Mouse (Mus musculus) spleen, postnatal 14 days (tissue): ENCODE results near the gene Plrg1.
A peak's percentile ranks its signal among the peaks of the same experiment; 100 is the strongest.

Experiments
- DNase-seq, 2 experiments: peaks; one replicate each; pipeline ENCODE4 v3.0.0; 2021 to 2022; ENCODE audit warnings: low spot score in 2 of 2

Gene Plrg1

DNA sequence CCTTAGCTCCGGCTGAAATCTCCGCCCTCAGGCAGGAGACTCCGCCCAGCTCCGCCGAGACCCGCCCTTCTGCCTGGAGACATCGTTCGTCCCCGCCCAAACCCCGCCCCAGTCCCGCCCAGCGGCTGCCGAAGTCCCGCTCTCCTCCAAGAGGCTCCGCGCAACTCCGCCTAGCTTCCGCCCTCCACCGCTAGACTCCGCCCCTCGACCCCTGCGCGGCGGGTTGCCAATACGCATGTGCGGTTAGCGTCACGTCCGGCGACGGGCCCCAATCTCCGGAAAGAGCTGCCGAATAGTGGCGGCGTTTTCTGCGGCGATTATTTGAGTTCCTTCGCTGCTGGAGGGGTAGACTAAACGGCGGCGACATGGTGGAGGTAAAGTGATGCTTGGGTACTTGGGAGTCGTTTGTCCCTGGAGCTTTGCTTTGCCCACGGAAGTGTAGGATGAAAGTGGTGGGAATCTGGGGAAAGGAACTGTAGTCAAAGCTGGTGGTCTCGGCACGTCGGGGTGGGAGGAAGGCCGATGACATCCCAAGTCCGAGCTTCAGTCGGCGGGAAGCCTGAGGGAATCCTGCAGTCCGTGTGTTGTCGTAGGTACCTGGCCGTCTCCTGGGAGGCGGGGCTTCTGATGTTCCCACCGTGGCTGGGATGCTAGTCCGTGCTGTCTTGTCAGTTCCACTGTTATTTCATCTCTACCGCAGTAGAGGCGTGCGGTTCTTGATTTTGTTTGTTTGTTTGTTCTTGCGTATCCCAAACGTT is at the start of gene Plrg1:
Gene Plrg1 (plus strand): TSS at position 242 of the 758 bp plus-strand sequence.
- DNase-seq = peak; percentile 99

DNA sequence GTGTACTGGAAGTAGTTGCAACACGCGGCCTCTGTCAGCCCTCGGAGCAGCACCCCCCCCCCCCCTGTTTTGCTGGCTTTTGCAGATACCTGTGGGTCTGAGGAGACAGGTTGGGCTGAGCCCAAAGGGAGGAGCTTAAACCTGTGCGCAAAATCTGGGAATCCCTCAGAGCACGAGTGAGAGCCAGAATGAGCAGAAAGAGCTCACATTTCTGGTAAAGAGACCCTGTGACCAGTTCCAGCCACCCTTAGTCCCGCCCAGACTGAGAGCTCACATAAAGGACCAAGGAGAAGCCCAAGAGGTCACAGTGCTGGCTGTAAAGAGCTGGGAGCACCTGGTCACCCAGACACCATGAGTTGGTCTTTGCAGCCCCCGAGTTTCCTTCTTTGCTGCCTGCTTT is 47.8 kb upstream of the Plrg1 start, which contains the start of gene Fgg:
Gene Fgg (plus strand): TSS at position 168 of the 400 bp plus-strand sequence.
- no peak for DNase-seq

DNA sequence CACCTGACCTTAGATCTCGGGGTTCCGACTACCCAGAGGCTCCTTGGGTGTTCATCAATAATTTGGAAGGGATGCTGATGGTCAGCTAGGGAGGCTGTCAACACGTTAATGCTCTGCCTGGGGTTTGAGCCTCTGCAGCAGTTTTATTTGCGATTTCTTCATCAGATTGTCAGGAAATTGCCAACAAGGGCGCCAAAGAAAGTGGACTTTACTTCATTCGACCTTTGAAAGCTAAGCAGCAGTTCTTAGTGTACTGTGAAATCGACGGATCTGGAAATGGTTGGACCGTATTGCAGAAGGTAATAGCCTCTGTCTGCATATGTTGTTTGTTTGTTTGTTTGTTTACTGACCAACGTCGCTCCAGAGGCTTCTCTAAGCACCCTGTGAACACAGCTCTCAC is 45.0 kb upstream of the Plrg1 start:
- no peak for DNase-seq

DNA sequence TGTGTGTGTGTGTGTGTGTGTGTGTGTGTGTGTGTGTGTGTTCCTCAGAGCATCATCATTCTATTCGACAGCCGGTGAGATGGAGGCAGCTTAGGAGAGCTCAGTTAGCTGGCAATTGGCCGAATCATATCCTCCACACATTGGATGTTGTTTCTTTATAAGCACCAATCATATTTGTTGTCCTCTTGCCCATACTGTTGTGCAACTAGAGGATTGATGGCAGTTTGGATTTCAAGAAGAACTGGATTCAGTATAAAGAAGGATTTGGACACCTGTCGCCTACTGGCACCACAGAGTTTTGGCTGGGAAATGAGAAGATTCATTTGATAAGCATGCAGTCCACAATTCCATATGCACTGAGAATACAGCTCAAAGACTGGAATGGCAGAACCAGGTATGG is 44.2 kb upstream of the Plrg1 start:
- DNase-seq = no peak

DNA sequence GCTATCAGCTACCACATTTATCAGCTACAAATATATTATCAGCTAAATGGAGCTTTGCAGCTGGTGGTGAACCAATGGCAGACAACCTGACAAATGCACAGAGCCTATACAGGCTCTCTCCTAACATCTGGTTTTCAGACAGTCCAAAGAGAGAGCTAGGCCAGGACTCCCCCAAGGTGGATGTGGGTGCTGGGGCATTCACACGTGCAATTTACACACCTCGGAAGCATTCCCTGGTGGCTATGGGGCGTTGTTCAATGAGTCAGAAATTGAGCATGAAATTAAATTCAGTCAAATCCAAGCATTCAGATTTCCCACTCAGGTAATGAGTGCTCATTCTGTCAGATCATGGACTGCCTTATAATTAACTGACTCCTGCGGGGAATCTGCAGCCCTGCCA is 43.8 kb upstream of the Plrg1 start:
- DNase-seq = no peak

DNA sequence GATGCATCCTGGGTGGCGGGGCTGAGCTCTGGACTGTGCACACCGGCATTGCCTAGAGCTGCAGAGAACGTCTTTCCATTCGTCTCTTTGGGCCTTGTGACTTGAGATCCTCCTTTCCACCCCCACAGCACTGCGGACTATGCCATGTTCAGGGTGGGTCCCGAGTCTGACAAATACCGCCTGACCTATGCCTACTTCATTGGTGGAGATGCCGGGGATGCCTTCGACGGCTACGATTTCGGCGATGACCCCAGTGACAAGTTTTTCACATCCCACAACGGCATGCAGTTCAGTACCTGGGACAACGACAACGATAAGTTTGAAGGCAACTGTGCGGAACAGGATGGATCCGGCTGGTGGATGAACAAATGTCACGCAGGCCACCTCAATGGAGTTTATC is 42.7 kb upstream of the Plrg1 start:
- DNase-seq = no peak

DNA sequence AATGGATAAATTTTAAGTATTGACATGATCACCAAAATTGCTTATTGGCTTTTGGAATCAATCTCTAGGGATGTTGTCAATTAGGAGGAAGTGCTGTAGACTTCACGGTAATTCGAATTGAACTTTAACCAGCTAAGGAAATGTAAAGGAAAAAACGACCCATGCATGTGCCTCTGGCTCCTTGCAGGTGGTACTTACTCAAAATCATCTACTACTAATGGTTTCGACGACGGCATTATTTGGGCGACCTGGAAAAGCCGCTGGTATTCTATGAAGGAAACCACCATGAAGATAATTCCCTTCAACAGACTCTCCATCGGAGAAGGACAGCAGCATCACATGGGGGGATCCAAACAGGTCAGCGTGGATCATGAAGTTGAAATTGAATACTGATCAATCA is 41.4 kb upstream of the Plrg1 start:
- DNase-seq = no peak

DNA sequence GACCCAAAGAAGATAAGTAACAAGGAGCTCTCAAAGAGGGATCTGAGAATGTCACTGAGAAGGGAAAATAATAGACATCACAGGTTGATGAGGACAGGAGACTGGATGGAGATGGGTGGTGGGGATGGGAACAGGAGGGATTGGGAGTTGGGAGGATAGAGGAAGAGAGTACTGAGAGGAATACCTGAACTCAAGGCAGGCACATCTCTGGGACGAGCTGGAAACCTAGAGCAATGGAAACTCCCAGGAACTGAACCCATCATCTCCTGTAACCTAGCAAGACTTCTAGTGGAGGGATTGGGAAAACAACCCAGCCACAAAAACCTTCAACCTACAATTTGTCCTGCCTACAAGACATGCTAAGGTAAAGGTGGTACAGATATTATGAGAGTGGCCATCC is 39.1 kb upstream of the Plrg1 start:
- no peak for DNase-seq

DNA sequence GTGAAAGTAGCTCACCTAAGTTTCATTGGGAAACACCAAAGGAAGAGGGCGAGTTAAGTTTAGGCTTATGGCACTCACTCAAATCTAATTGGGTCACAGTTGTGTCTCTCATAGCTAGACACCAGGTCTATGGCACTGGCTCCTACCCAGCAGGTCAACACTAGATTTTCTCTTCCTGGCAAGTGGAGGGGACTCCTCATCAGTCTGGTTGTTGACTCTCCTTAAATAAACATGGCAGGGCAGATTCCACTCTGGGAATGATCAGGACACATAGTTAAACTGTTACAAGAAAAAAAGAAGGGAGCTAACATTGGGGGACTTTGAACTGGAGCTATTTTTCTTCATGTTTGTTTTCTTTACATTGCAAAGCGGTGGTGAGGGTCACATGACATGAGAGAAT is 34.9 kb upstream of the Plrg1 start:
- DNase-seq = no peak

DNA sequence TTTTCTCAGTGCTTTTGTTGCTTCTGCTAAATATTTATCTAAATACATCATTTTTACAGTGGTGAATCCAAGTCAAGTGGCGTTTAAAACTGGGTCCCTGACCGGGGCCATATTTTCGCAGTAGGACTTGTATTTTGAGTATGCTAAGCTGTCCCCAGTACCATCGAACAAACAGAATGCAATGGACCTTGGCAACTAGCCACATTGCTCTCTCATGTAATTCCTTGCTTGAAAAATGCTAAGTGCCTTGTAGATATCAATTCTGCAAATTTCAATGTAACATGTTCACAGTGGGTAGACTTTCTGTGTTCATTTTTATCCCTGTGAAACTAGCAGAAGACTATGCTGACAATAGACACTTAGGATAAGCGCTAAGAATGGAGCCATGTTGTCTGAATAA is 34.1 kb upstream of the Plrg1 start:
- no peak for DNase-seq

DNA sequence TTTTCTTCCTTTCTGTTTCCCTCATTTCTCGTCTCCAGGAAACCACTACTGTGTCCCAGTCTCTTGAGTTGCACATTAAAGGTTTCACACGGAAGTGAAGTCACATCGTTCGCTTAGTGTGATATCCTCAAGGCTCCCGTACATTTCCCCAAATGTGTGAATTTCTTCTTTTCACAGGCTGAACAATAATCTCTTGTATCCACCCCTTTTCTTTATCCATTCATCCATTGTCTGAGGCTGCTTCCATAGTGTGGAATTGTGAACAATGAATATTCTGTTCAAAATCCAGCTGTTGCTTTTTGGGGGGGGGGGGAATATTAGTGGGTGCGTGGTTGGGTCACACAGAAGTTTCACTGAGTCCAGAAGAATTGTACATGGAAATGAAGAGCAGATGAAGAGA is 30.3 kb upstream of the Plrg1 start:
- DNase-seq = no peak

DNA sequence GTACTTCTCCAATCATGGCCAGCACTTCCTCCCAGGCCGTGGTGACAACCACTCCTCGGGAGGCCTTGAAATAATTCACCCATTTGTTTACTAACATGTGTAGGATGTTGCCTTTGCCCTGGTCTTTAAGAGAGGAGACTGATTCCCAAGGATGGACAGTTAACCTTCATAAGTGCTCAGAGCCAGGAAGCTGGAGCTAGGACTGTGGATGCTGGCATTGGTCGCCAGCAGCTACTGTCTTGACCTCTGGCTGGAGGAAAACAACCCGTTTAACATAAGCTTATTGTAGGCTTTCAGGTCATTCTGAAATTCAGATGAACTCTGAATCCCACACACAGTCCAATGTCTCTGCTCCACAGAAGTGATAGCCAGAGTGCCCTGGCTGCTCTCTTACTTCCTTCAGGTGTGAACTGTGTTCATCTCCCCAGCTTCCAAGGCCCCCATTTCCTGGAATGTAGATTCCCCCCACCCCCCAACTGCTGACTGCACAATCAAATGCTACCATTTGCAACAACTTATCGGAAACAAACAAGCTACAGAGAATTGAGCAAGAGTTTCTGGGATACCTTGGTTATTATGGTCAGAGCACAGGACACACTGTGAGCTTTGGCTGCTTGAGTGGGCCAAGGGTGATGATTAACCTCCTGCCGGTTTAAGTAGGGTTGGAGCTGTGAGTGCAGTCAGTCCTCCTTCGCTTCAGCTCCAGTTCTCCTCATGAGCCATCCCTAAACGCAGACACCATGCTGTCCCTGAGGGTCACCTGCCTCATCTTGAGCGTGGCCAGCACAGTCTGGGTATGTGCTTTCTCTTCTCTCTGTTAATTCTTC is 29.6 kb upstream of the Plrg1 start, which contains the start of gene Fga:
Gene Fga (plus strand): TSS at position 602 of the 827 bp plus-strand sequence.
- no peak for DNase-seq

DNA sequence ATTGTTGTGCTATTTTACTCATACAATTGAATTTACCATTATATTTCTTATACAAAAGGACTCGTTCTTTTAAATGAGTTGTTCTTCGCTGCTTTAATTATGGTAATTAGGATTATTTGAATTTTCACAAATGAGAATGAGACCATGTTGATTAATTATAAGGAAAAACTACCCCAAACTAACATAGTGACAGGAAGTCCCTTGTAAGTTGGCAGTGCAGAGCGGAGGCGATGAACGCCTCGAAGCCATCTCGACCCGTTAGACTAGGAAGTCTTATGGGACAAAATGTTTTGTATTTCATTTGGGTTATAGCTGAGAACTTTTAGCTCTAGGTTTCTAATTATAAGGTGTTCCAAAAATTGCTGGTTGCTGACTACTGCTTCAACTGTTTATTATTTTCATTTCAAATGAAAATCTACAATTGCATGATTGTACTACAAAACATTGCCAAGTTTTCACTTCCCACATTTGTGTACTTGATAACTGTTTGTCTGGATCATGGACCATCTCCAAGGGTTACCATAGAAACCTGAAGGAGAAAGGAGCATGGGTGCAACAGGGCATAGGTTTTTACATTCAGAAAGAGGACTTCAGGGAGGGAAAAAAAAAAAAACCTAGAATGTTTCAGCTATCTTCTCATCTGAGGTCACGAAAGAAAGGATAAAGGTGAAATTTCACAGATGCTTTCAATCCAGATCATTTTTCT is 27.6 kb upstream of the Plrg1 start:
- no peak for DNase-seq

DNA sequence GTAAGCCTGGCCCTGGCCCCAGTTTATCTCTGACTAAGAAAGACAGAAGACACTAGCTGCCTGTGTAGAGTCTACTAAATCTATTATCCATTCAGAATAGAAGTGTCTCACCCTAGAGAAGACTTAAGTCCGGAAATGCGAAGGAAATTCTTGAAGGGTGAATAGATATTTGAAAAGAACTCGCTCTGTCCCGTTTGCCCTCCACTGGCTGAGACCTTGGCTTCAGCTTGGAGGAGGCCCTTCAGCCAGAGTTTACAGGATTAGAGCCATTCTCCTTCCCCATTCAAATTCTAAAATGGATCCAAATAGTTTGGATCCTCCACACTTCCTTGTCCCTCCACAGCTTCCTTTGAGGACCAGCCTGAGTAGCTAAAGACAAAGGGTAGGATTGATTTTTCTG is 25.0 kb upstream of the Plrg1 start:
- no peak for DNase-seq

DNA sequence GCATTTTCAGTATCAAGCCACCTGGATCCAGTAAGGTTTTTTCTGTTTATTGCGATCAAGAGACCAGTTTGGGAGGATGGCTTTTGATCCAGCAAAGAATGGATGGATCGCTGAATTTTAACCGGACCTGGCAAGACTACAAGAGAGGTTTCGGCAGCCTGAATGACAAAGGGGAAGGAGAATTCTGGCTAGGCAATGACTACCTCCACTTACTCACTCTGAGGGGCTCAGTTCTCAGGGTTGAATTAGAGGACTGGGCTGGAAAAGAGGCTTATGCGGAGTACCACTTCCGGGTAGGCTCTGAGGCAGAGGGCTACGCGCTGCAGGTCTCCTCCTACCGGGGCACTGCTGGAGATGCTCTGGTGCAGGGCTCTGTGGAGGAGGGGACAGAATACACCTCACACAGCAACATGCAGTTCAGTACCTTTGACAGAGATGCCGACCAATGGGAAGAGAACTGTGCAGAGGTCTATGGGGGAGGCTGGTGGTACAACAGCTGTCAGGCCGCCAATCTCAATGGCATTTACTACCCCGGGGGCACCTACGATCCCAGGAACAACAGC is 22.5 kb upstream of the Plrg1 start:
- no peak for DNase-seq

DNA sequence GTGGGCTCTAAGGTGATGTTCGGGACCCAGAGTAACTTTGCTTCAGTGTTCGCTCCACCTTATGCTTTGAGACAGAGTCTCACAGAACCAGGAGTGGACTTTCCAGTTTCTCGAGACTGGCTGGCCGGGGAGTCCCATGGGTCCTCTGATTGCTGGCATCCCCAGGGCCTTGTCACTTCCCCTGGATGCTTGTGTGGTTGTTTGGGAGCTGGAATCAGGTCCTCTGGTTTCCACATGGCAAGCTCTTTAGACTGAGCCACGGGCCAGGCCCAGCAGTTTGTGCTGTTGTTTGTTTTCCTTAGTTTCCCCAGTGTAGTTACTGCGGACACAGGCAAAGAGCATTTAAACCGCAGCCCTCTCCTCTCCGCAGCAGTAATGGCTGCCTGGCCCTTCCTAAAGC is 21.5 kb upstream of the Plrg1 start:
- no peak for DNase-seq

DNA sequence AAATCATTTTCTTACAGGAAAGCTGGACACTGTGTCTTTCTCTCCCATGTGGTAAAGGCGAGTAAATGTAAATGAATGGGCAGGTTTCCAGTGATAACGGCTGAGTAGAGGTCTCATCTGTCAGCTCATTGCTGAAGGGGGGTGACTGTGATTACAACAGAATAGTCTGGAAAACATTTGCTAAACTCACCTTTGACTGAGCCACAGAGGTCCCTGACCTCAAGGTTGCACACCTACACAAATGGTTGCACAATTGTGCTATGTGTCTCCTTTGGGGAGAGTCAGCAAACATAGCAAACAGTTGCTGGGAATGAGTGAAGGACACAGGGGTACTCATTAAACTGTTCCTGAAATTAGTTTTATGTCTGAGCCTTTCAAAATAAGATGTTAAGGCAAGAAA is 16.5 kb upstream of the Plrg1 start:
- no peak for DNase-seq

DNA sequence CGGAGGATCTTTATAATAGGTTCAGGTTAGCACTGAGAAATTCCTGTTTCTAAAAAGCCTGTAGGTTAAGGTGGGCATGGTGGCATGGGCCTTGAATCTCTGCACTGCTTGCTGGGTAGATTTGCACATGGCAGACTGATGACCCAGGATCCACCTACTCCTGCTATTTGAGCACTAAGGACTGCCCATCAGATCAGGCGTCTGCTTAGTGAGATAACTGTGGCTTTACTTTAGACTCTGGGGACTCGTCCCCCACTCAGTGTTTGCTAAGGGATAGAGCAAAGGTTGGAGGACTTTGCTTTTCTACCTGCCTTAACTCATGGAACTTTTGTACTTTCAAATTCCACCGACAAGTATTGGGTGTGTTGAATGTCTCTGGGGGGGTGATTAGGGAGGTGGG is 15.7 kb upstream of the Plrg1 start:
- no peak for DNase-seq

DNA sequence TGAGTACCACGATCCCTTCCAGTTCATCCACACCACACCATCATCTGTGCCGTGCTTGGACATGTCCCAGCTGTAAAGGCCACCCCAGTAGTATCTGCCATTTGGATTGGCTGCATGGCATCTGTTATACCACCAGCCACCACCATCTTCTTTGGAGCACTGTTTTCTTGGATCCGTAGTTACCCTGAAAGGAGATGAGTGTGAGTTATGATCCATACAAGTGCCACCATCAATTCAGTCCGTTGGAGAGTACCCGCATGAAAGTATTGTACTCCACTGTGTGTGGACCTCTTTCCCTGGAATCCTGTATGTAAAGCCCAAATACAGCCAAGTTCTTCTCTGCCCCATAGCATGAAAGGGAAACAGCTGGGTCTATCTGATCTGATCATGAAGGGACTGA is 12.9 kb upstream of the Plrg1 start:
- DNase-seq = no peak

DNA sequence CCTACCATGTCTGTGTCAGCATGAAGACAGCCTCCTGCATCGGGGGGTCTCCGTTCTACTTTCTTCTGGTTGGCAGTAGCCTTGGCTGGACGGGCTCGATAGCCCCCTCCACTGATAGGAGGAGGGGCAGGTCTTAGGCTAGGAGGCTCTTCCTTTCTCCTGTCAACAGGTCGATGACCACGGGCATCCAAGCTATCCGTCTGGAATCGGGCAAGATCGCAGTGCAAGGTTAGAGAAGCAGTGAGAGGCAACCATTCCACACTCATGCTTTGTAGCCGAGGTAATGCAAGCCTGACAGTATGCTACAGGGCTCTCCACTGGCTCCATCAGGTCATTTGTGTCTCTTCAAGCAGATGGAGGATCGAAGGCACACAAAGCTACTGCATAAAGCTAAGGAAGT is 8.7 kb upstream of the Plrg1 start:
- DNase-seq = no peak

DNA sequence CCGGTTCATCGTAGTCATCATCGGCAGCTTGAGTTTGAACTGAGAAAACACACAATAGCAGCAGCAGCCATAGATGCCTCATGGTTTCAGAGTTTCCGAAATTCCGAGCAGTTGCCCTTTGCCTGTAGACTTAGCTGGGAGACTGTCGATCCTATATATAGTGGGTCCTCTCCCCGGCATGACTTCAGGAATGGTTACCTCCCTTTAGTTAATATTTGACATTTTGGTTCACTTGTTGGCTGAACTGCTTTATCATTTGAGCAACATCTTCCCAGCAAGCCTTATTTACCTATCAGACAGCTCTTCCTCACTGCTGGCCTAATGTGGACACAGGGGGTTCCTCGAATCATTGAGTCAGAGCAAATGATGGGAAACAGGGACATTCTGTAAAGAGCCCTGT is 5.6 kb upstream of the Plrg1 start, which contains the start of gene Fgb:
Gene Fgb (minus strand): TSS at position 184 of the 400 bp plus-strand sequence.
- DNase-seq = no peak

DNA sequence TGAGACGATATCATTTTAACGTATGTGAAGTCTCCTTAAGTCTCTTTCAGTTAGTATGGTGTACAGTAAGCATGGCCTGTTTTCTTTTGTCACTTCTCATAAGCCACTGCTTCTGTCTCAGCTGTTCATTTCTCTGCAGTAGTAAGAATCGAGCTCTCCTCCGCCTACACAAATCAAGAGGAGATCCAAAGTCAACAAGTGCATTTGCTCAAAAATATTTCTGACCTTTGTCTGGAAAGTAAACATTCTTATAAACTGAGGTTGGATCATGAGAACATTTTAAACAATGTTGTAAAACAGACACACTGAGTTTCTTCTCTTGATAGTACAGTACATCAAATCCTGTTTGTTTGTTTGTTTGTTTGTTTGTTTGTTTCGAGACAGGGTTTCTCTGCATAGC is 4.7 kb upstream of the Plrg1 start:
- DNase-seq = no peak
